Mouse (Mus musculus) liver, embryonic 14.5 days (tissue): ENCODE data around the gene Elp5. TPM values are rescaled to one million over a fixed set of nuclear protein-coding genes. Genes with fewer than 3 reads are reported as not detected.
A peak's percentile ranks its signal among the peaks of the same experiment; 100 is the strongest.

Source experiments
- ATAC-seq: fragments of 200-750 bp; cut with Nextera tagmentation; 2 replicates; pipeline ENCODE4 v1.8.0; 2017; ENCODE audit warnings: moderate number of reproducible peaks, mild to moderate bottlenecking, moderate library complexity; ENCODE audit not compliant: insufficient read depth
- DNase-seq, 3 experiments: peaks; one replicate each; pipeline ENCODE4 v3.0.0-alpha.2; 2012 to 2013; ENCODE audit warnings: low read depth in 3 of 3, low spot score in 3 of 3
- H3K27ac ChIP-seq: fragments of 300-500 bp; sonication (generic); 2 replicates; pipeline ENCODE4 v1.5.1; 2014; ENCODE audit warnings: moderate library complexity, mild to moderate bottlenecking, control low read depth, inconsistent platforms
- H3K27me3 ChIP-seq: fragments of 300-500 bp; sonication (generic); 2 replicates; pipeline ENCODE4 v1.6.1; 2014; ENCODE audit warnings: mild to moderate bottlenecking, low read length, moderate library complexity; ENCODE audit not compliant: control insufficient read depth, insufficient read depth
- H3K36me3 ChIP-seq: fragments of 300-500 bp; sonication (generic); replicated peaks from 2 replicates; pipeline ENCODE4 v1.6.1; 2014; ENCODE audit warnings: low read depth; ENCODE audit not compliant: control insufficient read depth, insufficient read depth
- H3K4me1 ChIP-seq, 2 experiments: fragments of 200-500 bp in 1 of 2; fragments of 300-500 bp in 1 of 2; sonication (generic) in 1 of 2; replicated peaks; 2 replicates each; pipeline ENCODE4 v1.6.1; 2012 to 2014; ENCODE audit warnings: antibody characterized with exemption in 1 of 2, inconsistent platforms in 1 of 2, low read length in 1 of 2; ENCODE audit not compliant: control insufficient read depth in 2 of 2, insufficient read depth in 2 of 2
- H3K4me2 ChIP-seq: fragments of 300-500 bp; sonication (generic); 2 replicates; pipeline ENCODE4 v1.6.1; 2014; ENCODE audit warnings: low read depth, mild to moderate bottlenecking, control low read depth, moderate library complexity
- H3K4me3 ChIP-seq, 2 experiments: fragments of 200-500 bp in 1 of 2; fragments of 300-500 bp in 1 of 2; sonication (generic) in 1 of 2; 2 replicates each; pipeline ENCODE4 v1.5.1; 2012 to 2014; ENCODE audit warnings: low read depth in 2 of 2, low read length in 2 of 2, mild to moderate bottlenecking in 2 of 2, control low read depth in 1 of 2, inconsistent platforms in 1 of 2, moderate library complexity in 1 of 2; ENCODE audit not compliant: insufficient read depth in 1 of 2
- H3K9ac ChIP-seq: fragments of 300-500 bp; sonication (generic); replicated peaks from 2 replicates; pipeline ENCODE4 v1.6.1; 2014; ENCODE audit warnings: mild to moderate bottlenecking, control low read depth, moderate library complexity
- H3K9me3 ChIP-seq: fragments of 300-500 bp; sonication (generic); 2 replicates; pipeline ENCODE4 v1.6.1; 2016; ENCODE audit warnings: low read length, mixed read lengths; ENCODE audit not compliant: control insufficient read depth
- CTCF ChIP-seq: IDR thresholded peaks from 2 replicates; pipeline ENCODE4 v1.5.1; 2016; ENCODE audit warnings: antibody characterized with exemption, low read depth, control low read depth
- EP300 ChIP-seq: IDR thresholded peaks from 2 replicates; pipeline ENCODE4 v1.6.1; 2016; ENCODE audit warnings: antibody characterized with exemption, low read depth
- WGBS: fragments of 180-500 bp; shearing (Covaris S2); extraction: QIAGEN DNeasy Blood & Tissue Kit; methylation state at CpG from one replicate; pipeline ENCODE4 v1.1.7; 2014; ENCODE audit not compliant: insufficient replicate concordance; 5-methylcytosine and 5-hydroxymethylcytosine counted together
- polyA plus RNA-seq, 2 experiments: library from polyadenylated mRNA; depleted of rRNA in 1 of 2; stranded (reverse) in 1 of 2; unstranded in 1 of 2; fragments of >200 nt; fragmentation: Nextera tagmentation in 1 of 2; extraction: Ambion mirVana in 1 of 2; gene quantifications; 2 replicates each; pipeline versions ENCODE4 v1.2.1 to v1.2.3; 2012 to 2014

Elp5 gene
- polyA plus RNA-seq, 2 experiments = 44.0 to 70.2 TPM

DNA sequence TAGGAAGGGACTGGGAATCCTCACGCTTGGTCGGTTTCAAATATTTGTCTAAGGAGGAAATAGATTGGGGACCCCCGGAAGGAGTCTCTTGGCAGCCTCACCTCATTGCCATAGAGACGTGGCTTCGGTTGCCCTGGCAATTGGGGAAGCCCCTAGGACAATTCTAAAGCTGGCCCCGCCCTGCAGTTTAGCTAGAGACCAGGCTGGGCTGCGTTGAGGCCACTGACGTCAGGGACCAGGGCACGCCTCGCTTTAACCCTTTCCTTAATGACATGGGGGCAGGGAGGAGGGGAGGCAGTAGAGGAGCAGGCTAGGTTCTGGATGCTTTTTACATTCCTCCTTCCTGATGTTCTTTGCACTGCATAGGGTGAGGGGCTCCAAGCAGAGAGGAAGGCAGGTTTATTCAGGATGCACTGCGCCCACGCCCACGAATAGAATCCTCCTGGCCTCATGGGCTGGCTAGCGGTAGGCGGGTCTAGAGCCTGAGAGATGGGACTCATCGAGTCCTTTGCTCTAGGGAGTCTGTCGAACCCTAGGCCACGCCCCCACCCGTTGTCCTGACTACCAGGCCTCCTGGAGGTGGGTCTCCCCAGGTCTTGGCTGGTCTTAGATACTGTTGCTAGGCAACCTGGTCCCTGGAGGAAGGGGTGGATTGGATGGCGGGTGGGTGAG lies 46.9 kb upstream of the Elp5 start:
- peaks cover 12% of the 10 kb centered on the region for H3K27me3 ChIP-seq
- H3K36me3 ChIP-seq = no peaks in the 10 kb centered on the region
- no peak overlapping the region for H3K9ac ChIP-seq
- peak overlapping the region; percentile 13 for H3K4me2 ChIP-seq
- DNase-seq (peak in 1 of 3 experiments; percentile 39), ATAC-seq (peak; percentile 47; the same call in 1 of the 2 replicates)
- H3K4me3 ChIP-seq = peak overlapping the region in 1 of 2 experiments; percentile 6; a peak in 1 of 4 replicates
- H3K9me3 ChIP-seq = no peaks in the 10 kb centered on the region
- H3K27ac ChIP-seq = no peak overlapping the region
- 8% methylated on average over 20 of the region's 20 CpGs for WGBS
- H3K4me1 ChIP-seq = peaks cover 3 to 15% of the 10 kb centered on the region in 2 experiments; a peak in 3 of 4 replicates
- TF ChIP-seq CTCF = no peak
- no peak for TF ChIP-seq EP300

DNA sequence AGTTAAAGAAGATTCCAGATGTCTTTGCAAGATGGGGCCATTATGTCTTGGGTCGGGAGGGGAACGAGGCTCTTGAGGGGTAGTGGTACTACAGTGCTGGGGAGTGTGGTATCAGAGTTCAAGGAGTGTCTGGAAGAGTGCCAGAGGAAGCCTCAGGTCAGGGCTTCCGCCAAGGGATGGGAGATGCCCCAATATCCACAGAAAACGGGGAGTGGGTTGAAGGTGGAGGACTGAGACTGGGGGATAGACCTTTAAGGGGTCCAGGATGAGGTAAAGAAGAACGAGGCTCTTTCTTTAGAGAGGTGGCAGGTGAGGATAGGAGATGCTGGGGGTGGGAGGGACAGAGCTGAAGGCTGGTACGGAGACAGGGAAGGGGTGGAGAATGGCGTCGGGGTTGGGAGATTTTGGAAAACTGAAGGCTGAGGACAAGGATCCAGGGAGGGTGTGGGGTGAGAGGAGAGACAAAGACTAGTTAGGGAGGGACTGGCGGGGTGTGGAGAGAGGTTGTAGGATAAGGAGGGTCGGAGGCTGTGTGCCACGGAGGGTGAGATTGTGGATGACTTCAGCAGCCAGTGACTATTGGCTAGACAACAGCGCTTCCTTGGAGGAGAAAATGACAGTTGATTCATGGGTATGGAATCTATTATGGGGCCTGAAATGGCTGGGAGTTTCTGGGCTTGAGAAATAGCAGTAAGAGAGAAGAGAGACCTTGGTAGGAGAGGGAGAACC lies 46.2 kb upstream of the Elp5 start:
- ATAC-seq (no peak), DNase-seq (no peak)
- peaks cover 19% of the 10 kb centered on the region for H3K27me3 ChIP-seq
- 30% methylated on average over 12 of the region's 12 CpGs for WGBS
- no peak overlapping the region for H3K9ac ChIP-seq
- H3K4me1 ChIP-seq = peaks cover 3 to 17% of the 10 kb centered on the region in 2 experiments; a peak in 3 of 4 replicates
- H3K4me3 ChIP-seq = no peak overlapping the region
- H3K4me2 ChIP-seq = peak overlapping the region; percentile 13
- no peaks in the 10 kb centered on the region for H3K36me3 ChIP-seq
- H3K9me3 ChIP-seq = no peaks in the 10 kb centered on the region
- no peak for TF ChIP-seq EP300
- no peak for TF ChIP-seq CTCF
- no peak overlapping the region for H3K27ac ChIP-seq

DNA sequence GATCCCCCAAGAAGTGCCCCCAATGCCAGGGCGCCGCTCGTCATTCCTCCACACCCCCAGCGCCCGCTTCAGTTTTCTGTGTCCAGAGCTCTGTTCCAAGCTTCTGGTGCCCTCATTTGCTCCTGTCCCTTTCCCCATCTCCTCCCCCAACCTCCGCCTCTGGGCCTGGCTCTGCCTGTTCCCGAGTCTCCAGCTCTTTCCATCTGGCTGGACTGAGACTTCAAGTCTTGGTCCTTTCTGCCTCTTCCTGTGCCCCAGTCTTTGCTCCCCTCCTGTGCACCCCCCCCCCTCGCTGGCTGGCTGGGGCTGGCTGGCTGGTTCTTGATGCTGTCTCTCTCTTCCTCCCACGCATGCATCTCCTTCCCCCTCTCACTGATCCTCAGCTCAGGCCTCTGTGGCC lies 45.1 kb upstream of the Elp5 start:
- Histone ChIP-seq H3K27ac (no peak overlapping the region), H3K9ac (no peak overlapping the region), H3K36me3 (no peaks in the 10 kb centered on the region), H3K4me1 (peaks cover 3 to 17% of the 10 kb centered on the region in 2 experiments; a peak in 3 of 4 replicates), H3K9me3 (no peaks in the 10 kb centered on the region), H3K4me3 (no peak overlapping the region), H3K27me3 (peaks cover 27% of the 10 kb centered on the region), H3K4me2 (no peak overlapping the region)
- WGBS = 53% methylated on average over 9 of the region's 9 CpGs
- no peak for DNase-seq
- ATAC-seq = no peak
- TF ChIP-seq EP300 (no peak), CTCF (no peak)

DNA sequence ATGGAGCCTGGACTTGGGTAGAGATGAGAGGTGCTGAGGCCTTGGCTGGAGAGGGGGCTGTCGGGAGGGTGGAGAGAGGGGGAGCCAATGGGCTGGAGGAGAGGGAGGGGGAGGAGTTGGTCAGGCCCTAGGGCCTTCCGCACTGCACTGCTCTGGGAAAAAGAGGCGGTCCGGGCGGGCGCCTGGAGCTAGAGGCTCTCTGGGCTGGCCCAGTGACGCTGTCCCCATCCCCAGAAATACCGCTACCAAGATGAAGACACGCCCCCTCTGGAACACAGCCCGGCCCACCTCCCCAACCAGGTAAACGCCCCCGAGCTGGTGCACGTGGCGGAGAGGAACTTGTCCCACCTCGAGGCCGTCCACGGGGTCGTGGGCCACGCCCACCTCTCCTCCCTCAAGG lies 44.4 kb upstream of the Elp5 start:
- no peaks in the 10 kb centered on the region for H3K9me3 ChIP-seq
- H3K27ac ChIP-seq = no peak overlapping the region
- H3K4me1 ChIP-seq = peaks cover 3 to 19% of the 10 kb centered on the region in 2 experiments; a peak in 3 of 4 replicates
- peak; percentile 36; the same call in 1 of the 2 replicates for ATAC-seq
- WGBS = 28% methylated on average over 19 of the region's 19 CpGs
- peak overlapping the region; percentile 26; the same call in 1 of the 2 replicates for H3K4me2 ChIP-seq
- no peaks in the 10 kb centered on the region for H3K36me3 ChIP-seq
- H3K4me3 ChIP-seq = no peak overlapping the region
- peaks cover 27% of the 10 kb centered on the region for H3K27me3 ChIP-seq
- no peak overlapping the region for H3K9ac ChIP-seq
- DNase-seq = no peak
- no peak for TF ChIP-seq EP300
- no peak for TF ChIP-seq CTCF

DNA sequence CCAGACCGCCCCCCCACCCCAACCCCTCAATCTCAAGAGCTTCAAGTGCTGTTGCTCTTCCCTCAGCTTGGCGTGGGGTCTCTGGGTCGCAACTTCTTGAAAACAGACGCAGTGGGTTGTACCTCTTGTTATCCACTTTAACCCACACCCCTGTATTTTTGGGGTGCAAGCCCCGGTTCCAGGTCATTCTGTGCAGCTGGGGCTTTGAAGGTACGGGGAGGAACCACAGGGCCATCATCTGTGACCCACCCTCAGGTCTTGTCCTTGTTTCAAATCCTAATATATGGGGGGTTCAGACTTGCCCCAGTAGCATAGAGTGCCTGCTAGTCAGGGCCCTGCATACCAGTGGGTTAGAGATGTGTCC lies 41.8 kb upstream of the Elp5 start:
- TF ChIP-seq CTCF (no peak), EP300 (no peak)
- ATAC-seq (no peak), DNase-seq (no peak)
- WGBS = 22% methylated on average over 6 of the region's 6 CpGs
- Histone ChIP-seq H3K9ac (no peak overlapping the region), H3K4me1 (peaks cover 6 to 21% of the 10 kb centered on the region in 2 experiments), H3K9me3 (no peaks in the 10 kb centered on the region), H3K27me3 (peaks cover 27% of the 10 kb centered on the region), H3K4me3 (no peak overlapping the region), H3K4me2 (peak overlapping the region; percentile 41), H3K36me3 (no peaks in the 10 kb centered on the region), H3K27ac (no peak overlapping the region)
